Mouse (Mus musculus): Measurements from ENCODE around the gene Edn3. TPM values are rescaled to one million over a fixed set of nuclear protein-coding genes. Genes with fewer than 3 reads are reported as not detected.

Edn3 gene
- total and polyA plus RNA-seq, 3 experiments, result not detected

DNA sequence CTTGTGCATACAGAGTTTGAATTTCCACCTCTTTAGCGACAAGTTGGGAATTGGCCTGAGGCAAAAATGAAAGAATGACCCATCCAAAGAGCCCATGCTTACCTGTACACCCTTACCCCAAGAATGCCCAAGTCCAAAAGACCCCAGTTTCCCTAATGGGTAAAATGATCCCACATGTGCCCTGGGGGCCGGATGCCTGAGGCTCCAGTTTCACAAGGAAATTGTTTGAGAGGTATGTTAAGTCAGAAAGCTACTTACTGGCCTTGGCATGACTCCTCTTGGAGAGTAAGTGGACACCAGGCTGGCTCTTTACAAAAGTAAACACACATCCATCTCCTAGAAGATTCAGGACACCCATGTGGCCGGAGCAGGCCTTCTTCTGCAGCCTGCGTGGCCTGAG lies 21.6 kb downstream of the Edn3 start:
- no peak overlapping the region for H3K4me3 ChIP-seq (replicated peaks in 1 of 3; ENCODE audit: low read depth in 2 of 3, low read length in 2 of 3, poor library complexity in 1 of 3)
- DNase-seq (ENCODE audit: extremely low read depth), result no peak
- in situ Hi-C loops (cut with MboI; ENCODE audit: low pct_ligation_motif_present, low pct_unique_long_range_greater_than_20kb, low sequenced_read_pairs), result no loop called here
- dilution Hi-C loops (cut with MboI; ENCODE audit: extremely low pct_ligation_motif_present, extremely low pct_unique_long_range_greater_than_20kb, low sequenced_read_pairs), result no loop called here
- no peak overlapping the region for H3K4me2 ChIP-seq (ENCODE audit: insufficient read depth, low read depth, poor library complexity, severe bottlenecking)
- no peak overlapping the region for H3K9ac ChIP-seq (ENCODE audit: insufficient read depth, low read depth)
- no peaks in the 10 kb centered on the region for H3K9me3 ChIP-seq (replicated peaks; ENCODE audit: low read length)
- TF ChIP-seq MAX (IDR thresholded peaks at IDR 0.05; ENCODE audit: low read length) (no peak), ZKSCAN1 (IDR thresholded peaks at IDR 0.05; ENCODE audit: borderline replicate concordance, low read depth, low read length) (no peak), MYC (IDR thresholded peaks at IDR 0.05; ENCODE audit: low read depth, low read length) (no peak), CHD2 (IDR thresholded peaks at IDR 0.05; ENCODE audit: low read length) (no peak), TBP (conservative IDR thresholded peaks at IDR 0.05; ENCODE audit: low read depth, low read length) (no peak), POLR2A (IDR thresholded peaks at IDR 0.05; ENCODE audit: low read depth, low read length) (no peak), CTCF (conservative IDR thresholded peaks at IDR 0.05 in 1 of 2, IDR thresholded peaks at IDR 0.05 in 1 of 2; ENCODE audit: low read depth in 2 of 2, low read length in 2 of 2) (no peak), RAD21 (IDR thresholded peaks at IDR 0.05; ENCODE audit: low read depth, low read length) (no peak), ELF1 (IDR thresholded peaks at IDR 0.05; ENCODE audit: low read depth, low read length) (no peak), CHD1 (IDR thresholded peaks at IDR 0.05; ENCODE audit: low read depth, low read length) (no peak), ZMIZ1 (IDR thresholded peaks at IDR 0.05; ENCODE audit: low read depth, low read length) (no peak), IRF4 (IDR thresholded peaks at IDR 0.05; ENCODE audit: low read depth, low read length) (no peak), MAFK (IDR thresholded peaks at IDR 0.05; ENCODE audit: insufficient replicate concordance, low read length) (no peak), MEF2A (IDR thresholded peaks at IDR 0.05; ENCODE audit: borderline replicate concordance, low read depth, low read length) (no peak), SIN3A (IDR thresholded peaks at IDR 0.05; ENCODE audit: low read length) (no peak)
- no peak overlapping the region for H3K27ac ChIP-seq (ENCODE audit: insufficient read depth, low read depth)
- no peaks in the 10 kb centered on the region for H3K79me2 ChIP-seq (replicated peaks; ENCODE audit: control insufficient read depth, extremely low read depth, insufficient read depth, poor library complexity, severe bottlenecking)
- no peaks in the 10 kb centered on the region for H3K36me3 ChIP-seq (replicated peaks in 1 of 2; ENCODE audit: control insufficient read depth in 1 of 2, insufficient read depth in 1 of 2, low read length in 1 of 2)
- H3K4me1 ChIP-seq (ENCODE audit: control insufficient read depth in 1 of 2, insufficient read depth in 2 of 2), result no peaks in the 10 kb centered on the region
- H3K27me3 ChIP-seq (replicated peaks), result no peaks in the 10 kb centered on the region

DNA sequence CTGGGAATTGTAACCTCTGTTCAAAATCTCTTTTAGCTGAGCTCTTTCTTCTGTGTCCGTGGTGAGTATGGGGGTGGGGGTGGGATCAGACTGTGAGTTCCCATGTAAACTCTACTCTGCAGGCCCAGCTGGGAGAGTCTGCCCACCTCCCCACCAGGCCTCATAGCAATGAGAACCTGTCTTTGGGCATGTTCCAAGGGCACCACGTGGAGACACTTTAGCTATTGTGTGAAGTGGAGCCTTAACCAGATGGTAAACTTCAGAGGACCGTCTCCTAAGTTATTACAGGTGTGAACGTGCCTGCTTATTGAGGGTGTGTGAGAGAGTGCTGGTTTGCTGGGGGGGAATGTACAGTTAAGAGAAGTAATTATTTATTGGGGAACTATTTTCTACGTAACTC lies 22.5 kb downstream of the Edn3 start:
- H3K27ac ChIP-seq (ENCODE audit: insufficient read depth, low read depth), result no peak overlapping the region
- no peaks in the 10 kb centered on the region for H3K36me3 ChIP-seq (replicated peaks in 1 of 2; ENCODE audit: control insufficient read depth in 1 of 2, insufficient read depth in 1 of 2, low read length in 1 of 2)
- H3K4me3 ChIP-seq (replicated peaks in 1 of 3; ENCODE audit: low read depth in 2 of 3, low read length in 2 of 3, poor library complexity in 1 of 3), result no peak overlapping the region
- in situ Hi-C loops (cut with MboI; ENCODE audit: low pct_ligation_motif_present, low pct_unique_long_range_greater_than_20kb, low sequenced_read_pairs), result no loop called here
- TF ChIP-seq POLR2AphosphoS2 (IDR thresholded peaks at IDR 0.05; ENCODE audit: low read depth, low read length), result no peak
- TF ChIP-seq POLR2A (IDR thresholded peaks at IDR 0.05; ENCODE audit: low read depth, low read length), result no peak
- no peak for TF ChIP-seq ZC3H11A (IDR thresholded peaks at IDR 0.05; ENCODE audit: low read depth, low read length)
- TF ChIP-seq BHLHE40 (IDR thresholded peaks at IDR 0.05; ENCODE audit: low read depth, low read length), result no peak
- no peak for TF ChIP-seq ZNF384 (IDR thresholded peaks at IDR 0.05; ENCODE audit: low read depth, low read length)
- TF ChIP-seq NELFE (IDR thresholded peaks at IDR 0.05; ENCODE audit: low read depth, low read length), result no peak
- no peak for TF ChIP-seq JUND (conservative IDR thresholded peaks at IDR 0.05; ENCODE audit: low read depth, low read length)
- no peak for TF ChIP-seq TBP (conservative IDR thresholded peaks at IDR 0.05; ENCODE audit: low read depth, low read length)
- no peak for TF ChIP-seq RCOR1 (conservative IDR thresholded peaks at IDR 0.05; ENCODE audit: low read depth, low read length)
- TF ChIP-seq CTCF (conservative IDR thresholded peaks at IDR 0.05 in 1 of 2, IDR thresholded peaks at IDR 0.05 in 1 of 2; ENCODE audit: low read depth in 2 of 2, low read length in 2 of 2), result no peak
- TF ChIP-seq ZKSCAN1 (IDR thresholded peaks at IDR 0.05; ENCODE audit: borderline replicate concordance, low read depth, low read length), result no peak
- TF ChIP-seq PAX5 (IDR thresholded peaks at IDR 0.05; ENCODE audit: low read length), result no peak
- TF ChIP-seq USF2 (conservative IDR thresholded peaks at IDR 0.05; ENCODE audit: low read depth, low read length), result no peak
- TF ChIP-seq RAD21 (IDR thresholded peaks at IDR 0.05; ENCODE audit: low read depth, low read length), result no peak
- no peak for TF ChIP-seq MEF2A (IDR thresholded peaks at IDR 0.05; ENCODE audit: borderline replicate concordance, low read depth, low read length)
- dilution Hi-C loops (cut with MboI; ENCODE audit: extremely low pct_ligation_motif_present, extremely low pct_unique_long_range_greater_than_20kb, low sequenced_read_pairs), result no loop called here
- DNase-seq (ENCODE audit: extremely low read depth), result no peak
- no peaks in the 10 kb centered on the region for H3K79me2 ChIP-seq (replicated peaks; ENCODE audit: control insufficient read depth, extremely low read depth, insufficient read depth, poor library complexity, severe bottlenecking)
- H3K4me2 ChIP-seq (ENCODE audit: insufficient read depth, low read depth, poor library complexity, severe bottlenecking), result no peak overlapping the region
- H3K27me3 ChIP-seq (replicated peaks), result no peaks in the 10 kb centered on the region
- H3K4me1 ChIP-seq (ENCODE audit: control insufficient read depth in 1 of 2, insufficient read depth in 2 of 2), result no peaks in the 10 kb centered on the region
- no peaks in the 10 kb centered on the region for H3K9me3 ChIP-seq (replicated peaks; ENCODE audit: low read length)
- no peak overlapping the region for H3K9ac ChIP-seq (ENCODE audit: insufficient read depth, low read depth)
